Mouse (Mus musculus) urinary bladder, postnatal 14 days (tissue): Measurements from ENCODE around the gene Lyzl4.
A peak's percentile ranks its signal among the peaks of the same experiment; 100 is the strongest.

Experiments used
- DNase-seq: peaks from one replicate; pipeline ENCODE4 v3.0.0; 2021; ENCODE audit warnings: low spot score

Lyzl4 gene

DNA sequence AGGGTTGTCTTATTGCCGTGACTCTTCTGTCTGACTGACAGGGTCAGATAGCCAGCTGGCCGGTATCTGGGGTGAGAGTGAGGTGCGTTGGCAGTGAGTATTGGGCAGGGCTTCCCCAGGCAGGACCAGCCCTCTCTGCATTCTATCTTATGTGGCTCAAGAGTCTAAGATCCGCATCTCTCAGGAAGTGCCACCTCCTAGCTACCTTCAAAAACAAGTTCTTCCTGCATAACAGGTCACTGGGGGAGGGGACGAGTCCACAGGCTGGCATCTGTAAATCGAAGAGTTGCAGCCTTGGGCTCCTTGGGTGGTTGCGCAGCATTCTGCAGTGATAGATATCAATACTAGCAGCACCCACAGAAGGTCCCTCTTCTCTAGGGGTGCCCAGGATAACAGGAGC lies 5.1 kb upstream of the Lyzl4 start:
- DNase-seq = peak; percentile 76

DNA sequence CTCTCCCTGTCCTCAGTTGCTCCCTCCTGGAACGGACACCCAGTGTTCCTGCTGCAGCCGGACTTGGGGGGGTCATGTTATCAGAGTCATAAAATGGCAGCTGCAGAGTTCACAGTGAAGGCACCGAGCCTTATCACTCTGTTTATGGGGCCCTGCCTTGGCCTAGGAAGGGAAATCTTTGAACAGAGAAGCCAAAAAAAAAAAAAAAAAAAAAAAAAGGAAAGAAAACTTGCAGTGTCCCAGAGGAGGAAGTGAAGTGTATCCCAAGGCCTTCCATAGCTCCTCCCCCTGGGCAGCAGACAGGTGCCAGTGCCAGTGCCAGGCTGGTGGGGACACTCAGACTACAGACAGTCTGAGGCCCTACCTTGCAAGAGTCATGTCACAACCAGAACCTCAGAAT lies 3.0 kb upstream of the Lyzl4 start:
- no peak for DNase-seq

DNA sequence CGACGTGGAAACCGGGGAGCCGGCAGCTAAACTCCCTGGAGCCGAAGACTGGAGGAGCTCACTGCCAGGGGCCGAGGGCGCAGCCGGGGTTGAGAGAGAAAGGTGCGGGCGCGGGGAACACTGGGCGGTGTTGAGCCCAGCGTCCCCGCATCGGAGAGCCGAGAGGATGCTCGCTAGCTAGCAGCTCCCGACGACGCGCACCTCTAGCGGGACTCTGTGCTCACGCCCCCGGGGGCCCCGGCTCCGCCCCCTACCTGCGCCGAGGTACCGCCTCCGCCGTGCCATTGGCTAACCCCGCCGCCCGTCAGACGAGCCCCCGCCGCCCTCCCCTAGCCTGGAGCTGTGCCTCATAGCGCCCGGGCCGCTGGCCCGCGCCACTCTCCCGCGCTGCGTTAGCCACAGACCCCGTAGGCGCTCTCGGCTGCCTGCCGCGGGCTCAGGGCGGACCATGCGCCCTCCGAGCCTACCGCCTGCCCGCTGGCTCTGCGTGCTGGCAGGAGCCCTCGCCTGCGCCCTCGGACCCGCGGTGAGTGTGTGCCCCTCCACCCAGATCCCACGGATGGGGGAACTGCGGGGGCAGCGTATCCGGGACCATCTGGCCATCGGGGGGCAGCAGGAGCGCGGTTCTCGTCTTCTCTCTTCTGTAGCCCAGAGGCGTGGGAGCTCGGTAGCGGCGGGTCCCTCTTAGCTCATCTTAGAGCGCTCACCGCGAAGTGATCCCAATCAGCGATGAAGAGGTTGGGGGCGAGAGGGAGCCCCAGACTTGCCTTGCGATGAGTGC lies 695 bp upstream of the Lyzl4 start, which contains the start of gene Vipr1:
Gene Vipr1 (plus strand): TSS at position 316 of the 781 bp plus-strand sequence.
- peak; percentile 84 for DNase-seq

DNA sequence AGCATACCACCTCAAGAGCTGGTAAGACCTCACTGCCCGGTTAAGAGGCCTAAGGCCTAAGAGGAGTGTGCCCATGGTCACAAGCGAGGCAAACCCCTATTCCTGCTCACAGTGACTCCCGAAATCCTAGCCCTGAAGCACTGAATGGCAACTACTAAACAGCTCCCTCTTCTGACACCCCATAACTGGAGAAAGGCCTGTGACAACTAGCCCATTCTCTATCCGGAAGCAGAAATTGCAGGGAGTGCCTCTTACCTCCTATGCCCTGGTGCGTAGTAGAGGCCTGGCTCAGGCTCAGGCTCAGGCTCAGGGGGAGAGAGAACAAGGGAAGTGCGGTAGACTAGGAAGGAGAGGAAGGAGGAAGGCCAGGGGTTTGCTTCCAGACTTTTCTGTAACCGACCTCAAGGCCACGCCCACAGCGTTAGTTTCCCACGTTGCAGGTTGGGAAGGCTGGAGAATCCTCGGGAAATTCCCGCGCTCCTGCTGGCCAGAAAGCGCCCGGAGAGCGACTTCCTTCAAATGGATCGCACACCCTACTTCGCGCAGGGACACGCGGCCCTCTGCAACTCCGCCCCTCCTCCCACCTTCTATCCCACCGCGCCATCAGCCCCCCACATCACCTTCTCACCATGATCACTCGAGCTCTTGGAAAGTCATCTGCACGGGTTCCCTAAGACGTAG lies 521 bp downstream of the Lyzl4 start:
- DNase-seq = no peak

DNA sequence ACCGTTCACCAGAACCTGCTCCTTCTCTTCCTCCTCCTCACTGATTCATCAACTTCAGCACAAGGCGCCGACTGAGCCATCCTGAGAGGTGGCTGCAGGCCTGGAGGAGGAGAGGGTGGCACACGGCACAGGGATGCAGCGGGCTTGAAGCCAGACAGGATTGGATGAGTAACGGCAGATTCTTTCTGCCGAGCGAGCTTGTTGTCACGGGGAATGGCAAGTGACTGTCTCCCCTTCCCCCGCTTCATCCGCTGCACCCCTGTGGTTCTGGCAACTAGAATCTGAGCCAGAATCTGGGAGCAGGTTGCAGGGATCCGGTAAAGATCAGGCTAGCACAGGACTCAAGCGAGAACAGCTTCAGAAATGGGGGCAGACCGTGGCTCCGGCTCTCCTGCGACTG lies 2.1 kb downstream of the Lyzl4 start:
- no peak for DNase-seq

DNA sequence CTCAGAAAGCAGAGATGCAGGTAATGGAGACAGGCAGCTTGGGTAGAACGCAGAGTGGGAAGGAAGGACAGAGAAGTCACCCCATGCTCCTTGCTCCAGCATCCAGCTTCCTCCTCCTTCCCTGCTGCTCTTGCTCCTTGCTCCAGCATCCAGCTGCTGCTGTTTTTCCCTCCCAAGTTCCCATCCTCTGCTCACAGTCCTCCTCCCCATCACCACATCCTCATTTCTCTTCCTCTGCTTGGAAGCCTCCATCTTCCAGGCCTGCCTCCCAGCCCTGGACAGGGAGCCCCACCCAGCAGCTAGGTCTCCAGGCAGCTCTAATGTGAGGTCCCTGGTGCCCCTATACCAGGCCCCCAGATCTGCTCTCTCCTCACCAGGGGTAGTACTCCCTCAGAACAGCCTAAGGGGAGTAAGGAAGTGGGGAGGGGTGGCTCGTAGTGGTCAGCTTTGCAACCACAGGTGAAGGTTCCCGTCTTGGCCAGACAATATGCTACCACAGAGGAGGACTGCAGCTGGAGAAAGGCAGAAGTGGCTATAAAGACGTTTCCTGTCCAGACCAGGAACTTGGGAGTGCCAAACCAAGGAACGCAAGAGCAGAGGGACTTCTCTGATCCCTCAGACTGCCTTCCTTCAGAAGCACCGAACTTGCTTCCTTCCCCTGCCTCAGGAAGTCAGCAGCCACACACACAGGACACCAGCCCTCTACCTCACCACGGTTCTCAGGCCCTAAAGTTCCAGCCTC lies 5.9 kb downstream of the Lyzl4 start:
- DNase-seq = no peak

DNA sequence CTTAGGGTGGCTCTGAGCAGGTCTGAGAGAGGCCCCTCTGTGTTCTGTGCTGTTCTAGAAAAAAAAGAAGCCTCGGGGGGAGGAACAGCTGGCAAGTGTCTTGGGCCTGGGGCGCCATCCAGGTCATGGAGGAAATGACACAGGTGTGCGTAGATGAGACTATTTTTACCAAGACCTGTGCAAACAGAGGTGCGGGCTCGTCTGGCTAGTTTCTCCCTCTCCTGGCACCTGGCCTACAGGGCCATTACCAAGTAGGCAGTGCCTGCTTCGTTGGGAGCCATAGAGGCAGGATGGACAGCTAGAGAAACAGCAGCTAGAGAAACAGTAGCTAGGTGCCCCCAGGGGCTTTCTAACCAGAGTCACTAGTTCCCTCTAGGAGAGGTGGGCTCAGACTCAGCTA lies 8.6 kb downstream of the Lyzl4 start:
- DNase-seq = peak; percentile 53

DNA sequence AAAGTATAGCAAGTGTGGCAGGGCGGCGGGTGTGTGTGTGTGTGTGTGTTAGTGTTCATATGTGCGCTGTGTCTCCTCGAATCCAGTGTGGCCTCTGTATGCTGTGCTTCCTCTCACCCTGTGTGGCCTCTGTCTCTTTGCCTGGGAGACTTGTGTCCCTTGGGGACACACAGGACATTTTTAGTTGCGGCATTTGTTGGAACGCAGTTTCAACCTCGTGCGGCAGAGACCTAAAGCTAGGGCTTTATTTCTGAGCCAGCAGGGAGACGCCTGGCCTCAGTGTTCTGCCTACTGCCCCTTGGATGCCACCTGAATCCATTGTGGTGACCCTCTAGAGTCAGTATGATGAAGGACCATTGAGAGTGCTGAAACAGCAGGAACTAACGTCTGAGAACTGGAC lies 9.0 kb downstream of the Lyzl4 start:
- DNase-seq = no peak

DNA sequence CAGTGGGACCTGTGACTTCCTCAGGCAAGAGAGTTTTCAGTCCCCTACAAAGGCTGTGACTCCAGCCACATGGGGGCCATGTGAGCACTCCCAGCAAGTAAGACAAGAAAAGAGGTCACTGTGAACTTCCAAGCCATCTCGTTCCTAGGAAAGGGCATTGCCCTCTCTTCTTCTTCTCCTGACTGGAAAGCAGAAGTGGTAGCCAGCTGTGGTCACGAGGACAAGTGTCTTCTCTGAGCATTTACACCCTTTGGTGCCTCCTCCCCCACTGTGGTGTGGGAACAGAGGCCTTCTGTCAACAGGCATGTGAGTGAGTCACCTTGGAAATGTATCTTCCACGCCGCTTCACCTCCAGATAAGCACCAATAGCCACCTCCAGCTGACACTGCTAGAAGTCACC lies 9.9 kb downstream of the Lyzl4 start:
- no peak for DNase-seq

DNA sequence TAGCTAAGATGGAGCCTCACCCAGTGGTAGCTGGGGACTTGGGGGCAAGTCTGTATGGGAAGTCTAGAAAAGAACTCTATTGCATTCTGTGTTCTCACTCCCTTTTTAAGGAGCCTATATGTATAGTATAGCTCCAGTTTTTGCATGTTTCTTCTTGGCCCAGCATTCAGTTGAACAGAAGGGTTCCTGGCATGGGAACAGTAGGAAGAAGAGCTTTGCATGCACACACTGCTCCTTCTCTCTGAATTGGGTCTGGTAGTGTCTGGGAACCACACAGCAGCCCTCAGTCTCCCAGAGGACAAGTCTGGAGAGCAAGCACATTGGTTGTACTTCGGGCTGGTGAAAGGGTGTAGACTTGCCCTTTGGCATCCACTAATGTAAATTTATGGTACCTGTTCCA lies 11.3 kb downstream of the Lyzl4 start:
- no peak for DNase-seq

DNA sequence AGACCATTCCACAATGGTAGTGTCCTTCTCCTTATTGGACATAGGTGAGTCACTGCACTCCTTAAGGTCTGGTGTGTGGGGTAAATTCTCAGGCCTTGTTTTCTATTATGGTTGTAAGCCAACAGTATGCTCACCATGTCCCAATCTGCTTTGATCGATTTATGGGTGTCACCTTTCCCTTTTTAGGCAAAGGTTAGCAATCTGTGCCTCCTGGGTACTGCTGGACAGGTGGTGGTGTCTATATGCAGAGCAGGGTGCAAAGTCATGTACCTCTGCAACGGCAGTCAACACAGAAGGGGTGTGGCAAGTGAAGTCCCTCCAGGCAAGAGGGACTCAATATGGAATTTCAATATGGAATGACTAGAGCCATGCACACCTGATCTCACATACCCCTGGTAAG lies 17.0 kb downstream of the Lyzl4 start:
- DNase-seq = no peak

DNA sequence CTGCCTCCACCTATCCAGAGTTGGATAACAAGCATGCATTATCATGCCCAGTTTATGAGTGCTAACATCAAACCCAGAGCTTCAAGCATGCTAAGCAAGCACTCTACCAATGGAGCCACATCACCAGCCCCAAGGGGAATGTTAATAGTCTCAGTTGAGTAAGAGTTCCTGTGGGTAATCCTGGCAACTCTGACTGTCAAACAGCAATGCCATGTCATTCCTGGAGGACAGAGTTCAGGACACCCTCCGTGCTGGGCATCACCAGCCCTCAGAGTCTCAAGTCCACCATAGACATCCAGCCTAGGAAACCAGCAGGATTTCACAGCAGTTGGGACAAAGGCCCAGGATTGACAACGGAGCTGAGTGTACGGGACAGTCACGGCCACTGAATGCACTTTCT lies 18.7 kb downstream of the Lyzl4 start:
- no peak for DNase-seq

DNA sequence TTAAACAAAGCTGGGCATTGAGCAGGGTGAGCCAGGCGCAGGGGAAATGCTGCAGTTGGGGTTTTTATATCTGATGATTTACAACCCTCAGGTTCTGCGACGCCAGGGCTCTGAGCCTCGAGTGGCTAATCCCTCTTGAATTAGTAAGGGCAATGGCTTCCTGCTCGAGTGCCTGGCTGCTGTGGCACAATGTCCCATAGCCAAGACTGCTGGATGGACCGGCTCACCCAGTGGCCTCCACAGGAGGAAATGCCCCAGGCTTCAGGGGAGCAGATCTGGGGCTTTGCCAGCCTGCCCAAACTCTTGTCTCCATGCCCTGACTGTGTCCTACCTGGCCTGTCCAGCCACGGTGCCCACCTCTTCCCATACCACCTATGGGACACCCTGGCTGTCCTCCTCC lies 22.5 kb downstream of the Lyzl4 start:
- peak; percentile 48 for DNase-seq

DNA sequence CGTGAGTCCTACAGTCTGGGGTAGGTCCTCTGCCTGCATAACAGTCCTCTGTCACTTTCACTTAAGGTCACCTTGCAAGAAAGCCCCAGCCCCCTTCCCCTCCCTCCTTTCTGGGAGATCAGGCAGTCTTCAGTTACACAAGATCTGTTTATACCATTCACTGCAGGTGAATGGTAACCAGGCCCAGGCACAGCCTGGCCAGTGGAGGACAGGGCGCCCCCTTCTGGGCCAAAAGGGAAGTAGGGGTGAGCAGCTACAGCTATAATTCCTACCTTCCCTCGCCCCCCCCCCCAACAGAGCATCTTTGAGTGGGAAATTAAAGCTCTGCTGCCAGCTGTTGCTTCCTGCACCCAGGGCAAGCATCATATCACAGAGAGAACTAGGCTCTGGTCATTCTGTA lies 25.4 kb downstream of the Lyzl4 start:
- DNase-seq = no peak

DNA sequence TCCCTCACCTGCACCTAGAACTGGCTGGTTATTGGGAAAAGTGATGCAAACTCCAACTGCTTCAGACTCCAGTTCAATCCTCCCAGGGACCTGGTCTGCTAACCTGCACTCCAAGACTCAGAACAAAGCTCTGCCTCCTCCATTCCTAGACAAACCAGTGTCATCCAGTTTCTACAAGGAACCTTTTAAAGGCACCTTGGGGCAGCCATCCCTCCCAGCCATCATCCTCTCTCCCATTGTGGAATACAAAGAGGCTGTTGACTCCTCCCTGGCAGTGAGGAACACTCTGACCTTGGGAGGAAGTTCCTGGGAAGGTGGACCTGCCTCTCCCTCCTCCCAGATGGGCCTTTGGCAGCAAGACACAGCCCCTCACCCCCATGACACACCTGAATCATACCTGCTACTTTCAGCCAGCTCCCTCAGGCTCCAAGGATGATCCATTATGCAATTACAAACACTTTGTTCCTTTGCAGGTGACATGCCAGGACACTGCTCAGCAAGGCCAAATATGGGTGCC lies 27.6 kb downstream of the Lyzl4 start:
- no peak for DNase-seq

DNA sequence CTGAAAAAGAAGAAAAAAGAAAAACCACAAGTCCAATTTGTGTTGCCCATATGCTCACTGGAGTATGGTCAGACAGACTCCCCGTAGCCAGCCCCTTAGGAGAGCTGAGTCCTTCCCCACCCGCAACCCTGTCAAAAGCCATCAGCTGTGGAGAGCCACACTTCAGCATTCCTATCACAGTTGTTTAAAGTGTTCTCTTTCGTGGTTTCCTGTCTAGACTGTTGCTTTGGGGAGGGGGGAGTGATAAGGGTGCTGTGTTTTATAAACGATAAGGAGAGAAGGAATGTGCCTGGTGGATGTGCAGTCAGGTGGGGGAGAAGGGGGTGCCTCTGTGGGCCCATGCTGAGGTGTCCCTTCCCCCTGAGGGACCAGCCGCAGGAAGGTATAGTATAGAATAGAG lies 28.7 kb downstream of the Lyzl4 start:
- DNase-seq = no peak

DNA sequence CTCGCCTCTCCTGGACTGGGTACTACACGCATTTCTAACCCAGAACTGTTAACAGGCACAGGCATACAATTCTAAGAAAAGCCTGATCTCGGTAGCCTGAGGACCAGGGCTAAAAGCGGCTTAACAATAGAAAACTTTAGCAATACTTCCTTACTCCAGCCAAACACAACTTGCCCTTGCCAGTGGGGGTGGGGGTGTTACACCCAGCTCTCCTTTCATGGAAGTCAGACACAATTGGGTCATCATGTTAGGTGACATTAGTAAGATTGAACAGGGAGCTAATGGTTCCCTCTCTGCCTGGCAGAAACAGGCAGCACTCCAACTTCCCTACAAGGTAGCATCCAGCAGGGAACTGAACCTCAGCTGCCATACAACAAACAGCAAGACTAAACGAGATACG lies 32.5 kb downstream of the Lyzl4 start:
- no peak for DNase-seq

DNA sequence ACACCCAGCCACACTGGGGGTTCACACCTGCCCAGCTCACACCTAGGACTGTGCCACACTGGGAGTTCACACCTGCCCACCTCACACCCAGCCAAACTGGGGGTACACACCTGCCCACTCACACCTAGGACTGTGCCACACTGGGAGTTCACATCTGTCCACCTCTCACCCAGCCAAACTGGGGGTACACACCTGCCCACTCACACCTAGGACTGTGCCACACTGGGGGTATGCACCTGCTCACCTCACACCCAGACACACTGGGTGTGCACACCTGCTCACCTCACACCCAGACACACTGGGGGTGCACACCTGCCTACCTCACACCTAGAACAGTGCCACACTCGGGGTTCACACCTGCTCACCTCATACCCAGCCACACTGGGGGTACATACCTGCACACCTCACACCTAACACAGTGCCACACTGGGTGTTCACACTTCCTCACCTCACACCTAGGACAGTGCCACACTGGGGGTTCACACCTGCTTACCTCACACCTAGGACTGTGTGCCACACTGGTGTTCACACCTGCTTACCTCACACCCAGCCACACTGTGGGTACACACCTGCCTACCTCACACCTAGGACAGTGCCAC lies 35.3 kb downstream of the Lyzl4 start:
- DNase-seq = no peak

DNA sequence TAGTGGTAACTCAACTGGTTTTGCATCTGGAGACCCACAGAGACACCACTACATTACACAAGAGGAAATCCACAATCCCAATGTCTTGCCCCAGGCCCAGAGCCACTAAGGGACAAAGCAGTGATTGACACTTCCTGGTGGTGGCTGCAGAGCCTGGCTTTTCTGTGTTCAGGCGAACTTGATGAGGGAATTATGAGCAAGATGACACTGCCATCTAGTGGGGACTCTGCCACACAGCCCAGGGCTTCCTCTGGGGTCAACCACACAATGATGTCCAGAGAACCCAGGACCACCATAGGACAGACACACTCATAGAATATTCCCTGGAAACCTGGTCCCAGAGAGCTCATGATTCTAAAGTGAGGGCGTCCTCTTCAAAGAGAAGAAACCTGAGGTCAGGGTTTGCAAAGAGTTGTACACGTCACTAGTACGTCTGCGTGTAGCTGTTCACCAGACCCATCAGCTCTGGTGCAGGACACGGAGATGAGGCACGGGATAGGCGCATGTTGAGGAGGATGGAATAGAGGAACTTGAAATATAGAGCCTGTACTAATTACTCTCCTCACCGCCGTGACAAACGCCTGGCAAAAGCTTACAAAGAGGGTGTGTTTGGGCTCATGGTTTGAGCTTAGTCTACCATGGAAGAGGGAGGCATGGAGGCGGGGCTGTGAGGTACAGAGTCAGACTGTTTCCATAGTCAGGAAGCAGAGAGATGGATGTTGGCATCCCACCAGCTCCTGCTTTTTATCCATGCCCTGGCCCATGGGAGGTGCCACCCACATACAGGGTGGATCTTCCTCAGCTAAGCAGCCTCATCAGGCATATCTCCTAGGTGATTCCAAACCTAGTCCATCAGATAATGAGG lies 36.2 kb downstream of the Lyzl4 start:
- DNase-seq = peak; percentile 76

DNA sequence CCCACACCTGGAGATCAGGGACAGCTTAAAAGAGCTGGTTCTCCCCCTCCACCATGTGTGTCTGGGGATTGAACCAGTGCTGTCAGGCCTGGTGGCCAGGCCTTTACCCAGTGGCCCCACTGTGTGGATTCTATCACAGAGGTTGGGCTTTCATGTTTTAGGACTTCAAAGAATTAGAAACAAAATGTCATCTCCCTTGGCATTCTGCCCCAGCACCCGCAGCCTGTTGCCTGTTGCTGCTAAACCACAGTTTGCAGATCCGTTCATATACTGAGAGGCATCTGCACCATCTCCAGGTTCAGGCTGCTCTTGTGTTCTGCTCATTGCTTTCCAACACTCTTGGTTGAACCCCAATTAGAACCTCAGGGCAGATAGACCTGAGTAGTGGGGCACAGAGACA lies 39.5 kb downstream of the Lyzl4 start:
- no peak for DNase-seq

DNA sequence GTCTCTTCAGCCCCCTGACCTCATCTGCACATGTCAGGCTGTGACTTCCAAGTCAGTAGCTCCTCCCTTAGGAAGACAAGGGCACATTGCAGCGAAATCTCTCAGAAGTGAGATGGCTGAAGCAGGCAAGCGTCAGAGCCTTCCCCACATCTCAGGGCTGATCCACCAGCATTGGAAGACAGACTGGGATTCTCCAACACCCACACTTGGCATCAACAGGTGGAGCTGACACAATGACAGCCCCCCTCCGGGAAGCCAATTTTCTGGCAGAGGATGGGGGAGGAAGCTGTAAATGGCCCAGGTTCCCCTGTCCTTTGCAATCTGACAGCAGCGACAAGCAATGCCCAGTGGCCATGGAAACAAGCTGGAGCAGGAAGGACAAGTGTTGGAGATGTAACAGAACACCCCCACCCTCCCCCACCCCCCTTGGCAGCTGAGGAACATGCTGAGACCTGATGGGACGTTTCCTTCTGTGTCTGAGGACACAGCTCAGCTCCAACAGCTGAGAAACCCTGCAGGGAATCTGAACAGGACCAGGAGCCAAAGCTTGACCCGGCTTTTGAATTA lies 41.0 kb downstream of the Lyzl4 start:
- DNase-seq = no peak
